Mouse (Mus musculus): Measurements from ENCODE around the gene Supt6.

DNA sequence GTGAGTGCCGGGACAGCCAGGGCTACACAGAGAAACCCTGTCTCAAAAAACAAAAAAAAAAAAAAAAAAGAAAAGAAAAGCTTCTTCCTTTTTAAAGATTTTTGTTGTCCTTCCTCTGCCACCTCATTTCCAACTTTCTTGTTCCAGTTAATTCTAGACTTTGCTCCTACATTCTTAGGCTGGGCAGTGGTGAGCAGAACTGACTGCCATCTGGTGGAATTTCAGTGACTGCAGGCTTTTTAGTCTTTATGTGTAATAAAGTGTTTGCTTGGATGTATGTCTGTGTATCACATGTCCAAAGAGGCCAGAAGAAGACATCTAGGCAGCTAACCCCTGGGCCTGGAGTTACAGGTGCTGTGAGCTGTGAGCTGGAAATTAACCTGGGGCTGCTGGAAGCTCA lies 10.8 kb upstream of the Supt6 start:
- TF ChIP-seq CTCF (IDR thresholded peaks at IDR 0.05; ENCODE audit: extremely low read depth, insufficient read length, insufficient replicate concordance, low read depth, low read length) (no peak), POLR2A (IDR thresholded peaks at IDR 0.05; ENCODE audit: low read depth, low read length) (no peak)

Data from small intestine, adult 2 months (tissue).